Mouse (Mus musculus): ENCODE results near the gene Il15ra.

DNA sequence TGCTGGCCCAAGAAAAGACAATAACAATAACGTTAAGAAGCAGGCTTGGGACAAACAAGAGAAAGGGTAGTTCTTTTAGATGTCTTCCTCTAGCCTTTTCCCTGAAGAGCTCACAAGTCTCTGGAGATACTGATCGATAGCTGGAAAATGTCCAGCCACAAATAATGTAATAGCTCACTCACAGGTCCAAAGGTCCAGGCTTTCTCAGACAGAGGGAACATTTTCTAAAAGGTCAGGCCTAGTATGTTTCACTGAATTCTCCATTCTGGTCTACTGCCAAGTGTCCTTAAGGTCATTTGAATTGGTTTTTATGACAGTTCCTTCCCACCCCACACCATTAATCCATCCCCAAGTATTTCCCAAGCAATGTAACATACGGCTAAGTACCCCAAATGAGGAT lies 7.9 kb downstream of the Il15ra start:
- TF ChIP-seq CTCF (IDR thresholded peaks at IDR 0.05; ENCODE audit: low read depth) (no peak), EP300 (optimal IDR thresholded peaks at IDR 0.05) (no peak)
